Mouse (Mus musculus) left cerebral cortex, postnatal 4 days (tissue): ENCODE results near the gene Ckap2l. TPM values are rescaled to one million over a fixed set of nuclear protein-coding genes. Genes with fewer than 3 reads are reported as not detected.

Experiments
- DNase-seq: peaks from one replicate; pipeline ENCODE4 v3.0.0-alpha.2; 2022
- intact Hi-C: fragments of 180-260 bp; cut with DNase I; formaldehyde crosslinking; loops from one replicate; pipeline ENCODE4 v1.15.1; 2025
- total RNA-seq, 2 experiments: library from RNA; stranded (reverse); gene quantifications; 2 replicates each; pipeline ENCODE4 v1.2.3; 2021

Gene Ckap2l
- total RNA-seq = 1 to 10 TPM; 5.9 to 7.0 TPM

- intact Hi-C loops = no loop called here
- peak; percentile 99 for DNase-seq
These were observed at the start of gene Ckap2l for GRCm38 (mm10) chr2:129296671-129297588. TSS of gene Ckap2l (minus strand) at chr2:129297212.

DNA sequence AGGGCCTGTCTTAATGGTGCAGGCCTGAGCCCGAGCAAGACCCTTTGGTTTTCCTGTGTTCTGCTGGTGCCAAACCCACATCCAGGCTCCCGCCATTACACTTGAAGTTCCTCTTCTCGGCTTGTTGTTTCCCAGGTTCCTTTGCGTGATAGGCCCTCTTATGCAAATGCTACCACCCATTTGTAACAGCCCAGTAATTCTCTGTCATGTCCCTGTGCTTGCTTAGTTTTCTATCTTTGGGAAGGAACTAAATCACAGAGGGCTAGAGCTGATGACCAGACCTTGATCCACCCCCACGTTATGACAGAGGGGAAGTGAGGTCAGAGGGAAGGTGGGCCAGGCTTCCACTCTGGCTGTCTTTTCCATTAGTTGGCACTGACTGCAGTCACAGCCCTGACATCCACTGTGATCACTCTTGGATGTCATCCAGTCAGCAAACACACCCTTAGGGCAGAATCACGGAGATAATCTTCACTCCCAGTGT lies 41.2 kb upstream of the Ckap2l start:
- intact Hi-C loops = no loop called here

GRCm38 (mm10) chr2:129333471-129333870 lies 36.5 kb upstream of the Ckap2l start:
- intact Hi-C loops = no loop called here
- no peak for DNase-seq

More for the DNA sequence above, 41.2 kb upstream of the Ckap2l start:
- peak; percentile 10 for DNase-seq

DNA sequence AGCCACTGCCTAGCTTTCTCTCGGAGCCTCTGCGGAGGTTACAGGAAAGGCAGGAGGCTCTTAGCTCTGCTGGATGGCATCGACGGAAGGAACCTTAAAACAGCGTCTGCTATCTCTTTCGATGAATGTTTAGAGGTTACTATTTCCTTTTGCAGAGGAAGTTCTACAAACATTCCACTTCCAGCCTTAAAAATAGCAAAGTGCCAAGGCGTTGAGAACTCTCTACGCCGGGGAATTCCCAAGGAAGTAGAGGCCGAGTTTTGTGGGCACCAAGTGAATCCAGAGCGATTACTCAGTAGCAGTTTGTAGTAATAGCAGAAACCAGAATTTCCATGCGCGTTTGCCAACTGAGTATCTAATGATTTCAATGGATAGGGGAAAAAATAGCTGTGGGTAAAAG lies 33.5 kb upstream of the Ckap2l start:
- intact Hi-C loops = no loop called here
- DNase-seq = no peak

GRCm38 (mm10) chr2:129330024-129330423 lies 33.0 kb upstream of the Ckap2l start:
- DNase-seq = no peak
- intact Hi-C loops = no loop called here

DNA sequence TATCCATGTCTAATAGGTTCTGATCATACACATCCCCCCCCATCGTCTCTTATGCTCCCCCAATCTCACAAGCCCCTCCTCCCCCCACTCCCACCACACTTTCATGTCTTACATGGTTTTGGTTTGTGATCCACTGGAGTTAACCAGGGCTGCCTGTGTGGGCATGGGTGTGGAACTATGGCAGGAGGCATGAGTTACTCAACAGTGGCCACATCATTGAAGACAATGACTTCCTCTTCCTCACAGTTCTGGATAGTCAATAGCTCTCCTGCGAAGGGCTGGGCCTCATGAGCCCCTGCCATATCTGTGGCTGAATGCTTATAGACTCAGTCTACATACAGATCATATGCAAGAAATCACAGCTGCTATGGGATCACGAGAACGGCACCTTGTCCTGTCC lies 31.2 kb upstream of the Ckap2l start:
- DNase-seq = no peak
- intact Hi-C loops = no loop called here

GRCm38 (mm10) chr2:129324216-129324615 lies 27.2 kb upstream of the Ckap2l start:
- DNase-seq = no peak
- intact Hi-C loops = no loop called here

- intact Hi-C loops = no loop called here
- no peak for DNase-seq
These were observed 25.2 kb upstream of the Ckap2l start for GRCm38 (mm10) chr2:129322117-129322635.

GRCm38 (mm10) chr2:129320033-129320605 lies 23.1 kb upstream of the Ckap2l start:
- intact Hi-C loops = no loop called here
- DNase-seq = no peak

DNA sequence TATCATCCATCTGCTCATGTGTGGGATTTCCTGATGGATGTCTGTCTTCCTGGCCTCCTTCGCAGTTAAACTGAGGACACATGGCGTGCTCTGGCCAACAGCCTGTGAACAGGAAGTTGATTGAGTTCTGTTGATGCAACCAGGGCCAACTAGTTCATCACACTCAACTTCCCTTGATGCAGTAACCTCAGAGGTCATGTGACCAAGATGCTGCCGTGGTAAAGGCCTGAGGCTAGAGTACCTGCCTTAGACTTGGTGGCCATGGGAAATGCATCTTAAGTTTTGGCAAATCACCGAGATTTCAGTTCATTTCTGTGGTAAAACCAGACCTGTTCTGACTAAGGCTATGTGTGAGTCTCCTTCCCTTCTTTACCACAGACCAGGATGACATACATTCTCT lies 18.8 kb upstream of the Ckap2l start:
- intact Hi-C loops = no loop called here
- no peak for DNase-seq

GRCm38 (mm10) chr2:129314880-129315279 lies 17.9 kb upstream of the Ckap2l start:
- intact Hi-C loops = no loop called here
- DNase-seq = no peak

GRCm38 (mm10) chr2:129313934-129314333 lies 16.9 kb upstream of the Ckap2l start:
- DNase-seq = no peak

DNA sequence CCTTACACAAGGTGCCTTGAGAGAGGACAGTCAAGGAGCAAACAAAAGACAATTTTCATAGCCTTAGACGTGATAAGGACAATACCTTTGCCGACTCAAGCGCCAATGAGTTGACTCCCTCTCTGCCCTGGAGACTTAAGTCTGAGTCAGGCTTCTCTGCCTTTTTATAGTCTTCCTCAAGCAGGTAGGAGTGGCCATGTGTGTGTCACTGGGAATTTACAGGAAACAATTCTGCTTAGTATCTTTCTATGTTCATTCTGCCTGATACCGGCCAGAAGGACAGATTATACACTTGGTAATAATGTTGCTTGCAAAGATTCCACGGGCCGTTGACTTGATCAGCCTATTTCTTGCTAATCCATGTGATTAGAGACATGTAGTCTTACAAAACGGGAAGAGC lies 12.8 kb upstream of the Ckap2l start, which contains the start of gene Il1a:
Il1a (minus strand) TSS at position 137 of the 400 bp plus-strand sequence.
- intact Hi-C loops = no loop called here
- no peak for DNase-seq

More at GRCm38 (mm10) chr2:129313934-129314333, 16.9 kb upstream of the Ckap2l start:
- intact Hi-C loops = no loop called here

DNA sequence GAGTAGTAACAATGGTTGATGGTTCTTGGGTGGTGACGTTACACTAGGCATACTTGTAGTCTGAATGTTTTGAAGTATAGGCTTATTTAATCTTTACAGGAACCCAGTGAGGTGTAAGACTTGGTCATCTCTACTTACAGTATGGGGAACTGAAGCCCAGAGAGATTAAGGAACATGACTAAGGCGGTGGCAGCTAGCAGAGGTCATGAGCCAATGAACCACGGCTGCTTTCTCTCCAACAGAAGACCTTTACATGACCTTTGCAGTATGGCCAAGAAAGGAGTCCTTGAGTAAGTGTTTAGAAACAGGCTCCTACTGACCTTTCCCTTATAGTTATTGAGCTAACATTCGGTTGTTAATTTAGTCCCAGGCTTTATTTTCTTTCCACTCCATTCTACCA lies 9.0 kb upstream of the Ckap2l start:
- intact Hi-C loops = no loop called here
- DNase-seq = no peak

GRCm38 (mm10) chr2:129297589-129297982 lies 574 bp upstream of the Ckap2l start:
- intact Hi-C loops = no loop called here
- DNase-seq = peak; percentile 32

DNA sequence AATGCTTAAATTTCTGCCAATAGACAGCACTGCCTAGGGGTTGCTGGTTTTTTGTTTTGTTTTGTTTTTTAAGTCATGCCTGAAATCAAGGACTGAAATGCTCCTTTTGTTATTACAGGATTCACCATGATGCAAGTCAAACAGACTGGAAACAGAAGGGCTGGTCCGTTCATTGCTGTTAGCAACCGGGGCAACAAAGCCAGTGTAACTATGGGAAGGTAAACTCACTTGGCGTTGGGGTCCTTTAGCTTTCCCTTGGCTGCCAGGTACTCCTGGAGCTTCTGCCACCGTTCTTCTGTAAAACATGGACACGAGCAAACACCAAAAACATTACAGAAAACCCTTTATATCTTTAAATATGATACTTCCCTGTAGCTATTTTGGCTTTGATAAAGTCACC lies 926 bp downstream of the Ckap2l start:
- DNase-seq = no peak
- intact Hi-C loops = no loop called here

DNA sequence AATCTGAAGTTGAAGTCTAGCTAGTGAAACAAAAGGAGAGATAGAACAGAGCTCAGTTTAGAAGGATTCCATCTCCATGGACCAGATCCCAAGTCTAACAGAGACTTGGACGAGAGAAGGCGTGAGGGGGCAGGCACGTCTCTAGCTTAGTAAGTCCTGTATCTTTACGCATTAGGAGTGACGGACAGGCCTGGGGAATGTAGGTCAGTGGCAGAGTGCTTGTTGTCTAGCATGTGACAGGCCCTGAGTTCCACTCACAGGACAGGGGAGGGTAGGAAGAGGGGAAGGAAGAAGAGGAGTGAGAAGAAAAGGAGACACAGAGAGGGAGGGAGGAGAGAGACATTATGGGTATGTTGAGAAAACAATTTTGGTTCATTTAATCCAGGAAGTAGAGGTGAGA lies 1.9 kb downstream of the Ckap2l start:
- intact Hi-C loops = no loop called here
- DNase-seq = no peak

DNA sequence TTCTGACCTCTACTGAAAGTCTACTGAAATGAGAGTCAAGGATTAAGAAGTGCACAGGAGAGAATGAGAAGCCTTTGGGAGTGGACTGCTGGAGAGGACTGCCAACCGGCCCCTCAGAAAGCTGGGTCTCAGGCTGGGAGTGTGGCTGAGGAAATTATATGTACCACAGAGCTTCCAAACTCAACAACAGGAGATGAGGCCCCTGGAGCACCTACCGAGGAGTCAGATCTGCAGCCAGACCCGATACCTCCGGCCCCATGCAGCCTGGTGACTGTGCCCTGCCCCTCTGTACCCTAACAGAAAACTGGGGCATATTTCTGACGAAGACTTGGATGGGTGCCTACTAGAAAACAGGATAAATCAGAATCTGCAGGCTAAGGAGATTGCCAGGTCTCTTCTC lies 23.2 kb downstream of the Ckap2l start:
- no peak for DNase-seq
- intact Hi-C loops = no loop called here

GRCm38 (mm10) chr2:129270621-129271020 lies 26.4 kb downstream of the Ckap2l start:
- no peak for DNase-seq
- intact Hi-C loops = no loop called here

DNA sequence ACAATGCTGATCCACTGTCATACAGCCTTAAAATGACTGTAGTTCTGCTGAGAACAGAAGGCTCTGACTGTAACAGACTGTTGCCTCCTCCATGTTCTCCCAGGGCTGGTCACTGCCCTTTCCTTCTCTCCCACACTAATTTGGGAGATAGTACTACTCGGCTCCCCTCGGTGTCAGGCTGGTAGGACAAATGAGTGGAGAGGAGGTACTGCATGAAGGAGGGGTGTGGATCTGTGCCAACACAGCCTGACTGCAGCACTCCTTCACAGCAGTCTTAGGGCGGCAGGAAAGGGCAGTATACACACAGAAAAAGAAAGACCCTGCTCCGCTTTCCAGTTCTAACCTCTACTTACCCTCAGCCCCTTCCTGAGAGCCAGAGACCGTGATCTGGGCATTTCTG lies 27.0 kb downstream of the Ckap2l start:
- intact Hi-C loops = no loop called here
- no peak for DNase-seq

- intact Hi-C loops = no loop called here
- DNase-seq = no peak
These were observed 27.8 kb downstream of the Ckap2l start for GRCm38 (mm10) chr2:129269161-129269643.

DNA sequence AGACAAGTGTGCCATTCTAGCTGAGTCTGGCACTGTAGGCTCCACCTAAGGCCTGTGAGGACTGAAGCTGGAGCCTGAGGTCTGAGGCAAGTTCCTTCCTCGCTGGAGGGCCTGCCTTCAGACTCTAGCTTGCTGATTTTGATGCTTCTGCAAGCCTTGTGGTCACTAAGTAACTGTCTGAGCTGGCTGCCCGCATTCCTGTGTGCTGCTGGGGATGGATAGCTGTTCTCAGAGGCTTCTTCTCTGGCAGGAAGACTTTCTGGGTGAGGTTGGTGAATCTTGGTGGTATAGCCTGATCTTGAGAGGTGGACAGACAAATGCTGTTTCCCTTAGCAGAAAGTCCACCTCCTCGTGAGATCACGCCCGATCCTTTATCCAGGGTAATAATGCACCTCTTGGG lies 29.3 kb downstream of the Ckap2l start:
- DNase-seq = no peak
- intact Hi-C loops = no loop called here
